Mouse (Mus musculus): ENCODE data around the gene Nfatc2.
A peak's percentile ranks its signal among the peaks of the same experiment; 100 is the strongest.

The Nfatc2 gene

GRCm38 (mm10) chr2:168527430-168527792 lies 74.0 kb downstream of the Nfatc2 start:
- DNase-seq: no peak

GRCm38 (mm10) chr2:168526547-168527429 lies 74.7 kb downstream of the Nfatc2 start:
- DNase-seq: no peak

- DNase-seq: peak in 1 of 2 experiments; percentile 18
Measured at GRCm38 (mm10) chr2:168525391-168526154, 75.9 kb downstream of the Nfatc2 start.

DNA sequence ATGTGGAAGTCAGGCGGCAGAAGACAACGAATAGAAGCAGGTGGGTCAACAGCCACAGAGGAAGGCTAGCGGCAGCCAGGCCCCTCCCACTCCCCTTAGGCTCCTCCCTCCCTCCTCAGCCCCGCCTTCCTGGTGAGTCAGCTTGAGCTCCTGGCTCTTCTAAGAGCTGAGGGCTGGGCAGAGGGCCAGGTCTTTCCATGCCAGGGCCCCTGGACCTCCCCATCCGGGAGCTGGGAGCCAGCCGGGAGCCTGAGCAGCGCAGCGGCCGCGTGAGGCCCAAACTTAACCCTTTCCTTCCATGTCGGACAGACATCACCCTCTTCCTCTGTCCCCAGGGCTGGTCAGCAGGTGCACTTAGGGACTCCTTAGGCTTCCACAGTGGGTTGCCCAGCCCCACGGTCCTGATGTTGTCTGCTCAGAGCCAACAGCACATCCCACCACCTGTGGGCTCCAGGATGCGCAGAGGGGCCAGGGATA lies 76.5 kb downstream of the Nfatc2 start:
- peak; percentile 76 to 85 for DNase-seq

DNA sequence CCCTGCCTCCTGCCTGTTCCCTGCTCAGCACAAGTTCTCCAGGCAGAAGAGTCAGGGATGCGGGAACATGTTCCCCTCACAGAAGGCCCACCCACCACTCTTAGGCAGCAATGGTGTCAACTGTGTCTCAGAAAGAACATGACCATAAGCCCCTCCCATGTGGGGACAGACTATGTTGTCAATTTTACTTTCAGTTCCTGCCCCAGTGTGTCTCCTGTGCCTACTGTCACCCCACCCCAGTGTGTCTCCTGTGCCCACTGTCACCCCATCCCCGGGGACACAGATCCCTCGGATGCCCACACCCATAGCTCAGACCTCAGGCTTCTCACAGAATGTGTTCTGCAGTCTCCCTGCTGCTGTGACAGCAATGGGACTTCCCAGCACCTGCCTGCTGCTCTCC lies 79.2 kb downstream of the Nfatc2 start:
- no peak for DNase-seq

DNA sequence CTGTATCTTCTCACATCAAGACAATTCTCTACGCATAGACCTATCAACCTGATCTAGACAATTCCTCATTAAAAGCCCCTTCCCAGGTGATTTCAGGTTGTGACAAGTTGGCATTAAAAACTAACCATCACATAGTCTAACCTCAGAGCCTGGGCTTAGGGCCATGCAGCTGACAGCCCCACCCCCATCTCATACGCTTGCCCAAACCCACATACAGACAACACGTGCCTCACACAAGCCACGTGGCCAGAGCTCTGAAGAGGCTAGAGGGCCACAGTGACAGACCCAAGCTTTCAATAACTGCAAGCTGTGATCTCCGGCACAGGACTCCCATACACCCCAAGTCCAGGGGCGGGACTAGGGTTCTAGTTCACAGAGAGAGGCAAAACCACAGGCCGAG lies 80.7 kb downstream of the Nfatc2 start:
- no peak for DNase-seq

DNA sequence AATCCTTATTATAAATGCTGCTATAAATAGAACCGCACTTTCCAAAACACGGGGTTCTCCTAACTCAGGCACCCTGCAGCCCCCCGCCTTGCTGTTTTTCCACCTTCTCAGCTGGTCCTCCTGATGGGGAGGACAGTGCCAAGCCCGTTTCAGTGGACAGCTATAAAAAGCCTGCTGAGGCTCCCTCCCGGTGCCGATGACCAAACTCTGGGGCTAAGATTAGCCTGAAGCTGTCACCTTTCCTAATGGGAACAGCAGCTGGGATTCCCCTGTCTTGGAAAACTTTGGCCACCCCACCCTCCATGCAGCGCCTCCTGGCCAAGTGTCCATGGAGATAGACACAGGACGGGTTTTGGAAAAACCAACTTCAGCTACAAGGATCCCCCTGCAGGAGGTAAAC lies 81.9 kb downstream of the Nfatc2 start:
- DNase-seq: no peak

GRCm38 (mm10) chr2:168518256-168518659 lies 83.2 kb downstream of the Nfatc2 start:
- peak; percentile 23 to 32 for DNase-seq

DNA sequence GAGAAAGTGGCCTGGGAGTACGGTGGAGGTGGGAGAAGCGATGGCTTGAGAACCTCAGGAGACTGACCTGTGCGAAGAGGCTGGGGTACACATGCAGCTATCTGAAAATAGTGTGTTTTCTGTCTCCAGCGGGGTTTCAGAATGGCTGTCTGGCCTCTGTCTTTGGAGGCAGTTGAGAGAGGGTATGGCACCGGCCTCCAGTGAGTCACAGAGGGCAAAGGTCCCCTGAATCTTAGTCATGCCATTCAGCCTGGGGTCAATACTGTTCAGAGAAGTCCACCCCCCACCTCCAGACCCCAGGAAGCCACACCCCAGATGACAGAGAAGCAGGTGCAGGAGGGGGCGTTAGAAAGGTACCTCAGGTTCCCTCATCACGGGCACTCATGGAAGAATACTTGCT lies 83.7 kb downstream of the Nfatc2 start:
- DNase-seq: no peak

DNA sequence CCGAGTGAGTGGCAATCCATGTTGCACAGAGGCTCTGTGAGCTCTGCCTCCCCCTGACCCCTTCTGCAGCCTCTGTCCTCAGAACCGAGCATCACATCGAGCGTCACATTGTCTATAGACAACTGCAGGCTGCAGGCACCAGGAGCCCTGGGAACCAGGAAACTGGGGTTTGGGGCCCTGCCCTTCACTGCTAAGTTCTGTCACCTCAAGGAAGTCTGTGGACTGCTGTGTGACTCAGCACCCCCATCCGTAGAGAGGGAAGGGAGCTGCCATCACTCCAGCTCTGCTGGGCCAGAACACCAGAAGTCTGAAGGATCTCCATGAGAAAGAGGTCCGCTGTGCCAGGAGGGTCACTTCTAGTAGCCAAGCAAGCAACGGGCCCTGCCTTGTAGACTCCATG lies 84.7 kb downstream of the Nfatc2 start:
- DNase-seq: no peak

- no peak for DNase-seq
Measured at GRCm38 (mm10) chr2:168515466-168515865, 86.0 kb downstream of the Nfatc2 start.

DNA sequence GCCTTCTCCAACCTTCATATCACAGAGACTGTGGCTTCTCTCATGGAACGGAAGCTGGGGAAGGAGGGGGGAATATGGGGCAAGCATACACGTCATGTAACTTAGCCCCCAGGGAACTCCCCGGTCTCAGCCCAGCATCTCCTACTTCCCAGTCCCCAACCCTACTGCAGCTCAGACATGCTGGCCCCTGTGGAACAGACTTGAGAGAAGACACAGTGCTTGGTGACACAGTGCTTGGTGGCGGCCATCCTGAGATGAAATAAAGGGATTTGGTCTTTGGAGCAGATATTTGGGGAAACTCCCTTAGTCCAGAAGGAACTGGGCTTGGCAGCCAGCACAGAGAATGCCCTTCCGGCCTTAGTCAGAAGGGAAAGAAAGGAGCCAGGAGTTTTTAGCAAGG lies 87.3 kb downstream of the Nfatc2 start:
- DNase-seq: no peak

- DNase-seq: no peak
Measured at GRCm38 (mm10) chr2:168511529-168511928, 89.9 kb downstream of the Nfatc2 start.

DNA sequence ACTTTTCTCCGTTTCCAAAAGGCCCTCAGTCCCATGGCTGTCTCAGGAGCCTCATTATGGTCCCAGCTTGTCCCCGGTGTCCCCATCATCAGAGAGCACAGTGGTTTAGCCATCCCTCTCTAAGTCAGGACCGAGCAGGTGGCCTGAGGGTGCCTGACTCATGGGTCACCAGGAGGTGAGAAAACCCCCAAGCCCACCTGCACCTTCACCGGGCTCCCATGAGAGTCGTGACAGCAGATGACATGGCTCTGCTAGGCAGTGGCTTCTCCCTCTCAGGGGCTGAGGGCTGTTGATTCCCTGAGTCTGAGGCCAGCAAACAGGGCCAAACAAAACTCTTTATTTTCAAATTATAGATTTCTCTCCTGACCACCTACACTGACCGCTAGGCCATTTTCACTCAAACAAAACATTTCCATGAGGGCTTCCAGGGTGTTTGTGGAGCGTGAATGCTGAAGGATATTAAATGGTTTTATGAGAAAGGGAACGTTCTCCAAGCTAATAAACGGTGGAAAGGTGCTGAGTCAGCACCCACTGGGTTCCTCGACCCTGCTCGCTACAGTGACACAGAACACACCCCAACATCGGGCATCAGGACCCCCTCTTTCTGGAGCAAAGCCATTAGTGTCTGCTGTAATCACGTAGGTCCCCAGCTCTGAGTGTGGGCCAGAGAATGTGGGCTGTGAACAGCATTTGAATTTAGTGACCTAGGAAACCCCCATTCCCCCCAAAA lies 92.8 kb downstream of the Nfatc2 start:
- no peak for DNase-seq

DNA sequence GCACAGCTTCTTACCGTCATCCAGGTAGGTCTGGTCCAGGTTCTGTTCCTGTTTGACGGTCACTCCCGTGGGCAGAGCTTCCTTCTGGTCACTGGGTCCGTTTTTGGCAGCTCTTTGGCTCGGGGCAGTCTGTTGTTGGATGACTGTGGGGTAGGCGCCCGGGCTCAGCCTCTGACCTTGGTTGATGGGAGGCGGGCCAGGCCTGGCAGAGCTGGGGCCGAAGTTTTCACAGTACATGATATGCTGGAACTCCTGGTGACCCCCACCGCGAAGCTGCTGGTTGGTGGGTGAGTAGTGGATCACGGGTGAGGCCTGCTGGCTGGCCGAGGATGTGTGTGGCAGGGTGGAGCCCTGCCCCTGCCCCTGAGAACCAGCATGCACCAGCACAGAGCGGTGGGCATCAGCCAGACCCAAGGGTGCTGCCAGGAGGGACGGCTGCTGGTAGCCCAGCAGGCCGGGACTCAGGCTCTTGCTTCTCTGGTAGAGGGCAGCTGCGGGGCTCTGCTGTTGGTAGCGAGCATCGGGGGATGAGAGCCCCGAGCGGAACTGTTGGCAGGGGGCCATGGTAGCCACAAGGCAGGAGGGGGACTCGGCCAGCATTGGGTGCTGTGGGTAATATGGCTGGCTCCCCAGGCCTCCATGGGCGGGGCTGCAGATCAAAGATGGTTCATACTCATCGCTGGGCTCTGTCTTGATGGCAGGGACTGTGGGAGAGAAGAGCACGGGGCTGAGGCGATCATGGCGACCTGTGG lies 96.8 kb downstream of the Nfatc2 start:
- peak in 1 of 2 experiments; percentile 37 for DNase-seq

- no peak for DNase-seq
Measured at GRCm38 (mm10) chr2:168503735-168504134, 97.7 kb downstream of the Nfatc2 start.

DNA sequence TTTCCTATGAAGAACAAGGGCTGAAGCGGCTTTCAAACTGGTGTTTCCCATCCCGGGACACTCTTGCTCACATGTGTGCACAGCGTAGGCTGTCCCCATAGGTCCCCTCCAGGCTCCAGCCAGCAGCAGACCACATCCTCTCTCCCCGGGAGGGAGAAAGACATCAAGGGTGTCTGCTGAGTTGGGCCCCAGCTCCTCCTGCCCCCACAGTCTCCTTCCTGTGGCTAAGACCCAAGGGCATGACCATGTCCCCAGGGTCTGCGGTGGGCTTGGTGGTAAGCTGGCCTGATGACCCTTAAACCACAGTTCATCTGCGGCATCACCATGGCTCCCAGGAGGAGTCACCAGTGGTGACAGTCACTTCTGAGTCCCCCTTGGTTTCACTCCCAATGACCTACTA lies 100.7 kb downstream of the Nfatc2 start:
- DNase-seq: no peak

DNA sequence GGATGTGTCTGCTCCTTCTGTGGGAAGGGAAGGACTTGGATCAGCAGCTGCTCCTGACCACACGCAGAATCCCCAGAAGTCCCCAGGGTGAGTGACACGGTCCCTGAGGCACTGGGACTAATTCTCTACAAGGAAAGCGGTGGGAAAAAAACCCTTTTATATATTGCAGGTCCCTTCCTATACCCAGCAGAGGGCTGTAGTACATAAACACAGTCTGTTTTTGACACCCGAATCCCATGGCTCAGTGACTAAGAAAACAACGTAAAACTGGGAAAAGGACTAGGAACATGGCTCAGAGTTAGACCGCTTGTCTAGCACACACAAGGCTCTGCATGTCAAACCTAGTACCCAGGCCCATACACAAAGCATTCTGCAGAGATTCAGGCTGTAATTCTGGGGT lies 101.2 kb downstream of the Nfatc2 start:
- no peak for DNase-seq

- no peak for DNase-seq
Measured at GRCm38 (mm10) chr2:168491791-168492190, 109.7 kb downstream of the Nfatc2 start.

GRCm38 (mm10) chr2:168489953-168490352 lies 111.5 kb downstream of the Nfatc2 start:
- no peak for DNase-seq

DNA sequence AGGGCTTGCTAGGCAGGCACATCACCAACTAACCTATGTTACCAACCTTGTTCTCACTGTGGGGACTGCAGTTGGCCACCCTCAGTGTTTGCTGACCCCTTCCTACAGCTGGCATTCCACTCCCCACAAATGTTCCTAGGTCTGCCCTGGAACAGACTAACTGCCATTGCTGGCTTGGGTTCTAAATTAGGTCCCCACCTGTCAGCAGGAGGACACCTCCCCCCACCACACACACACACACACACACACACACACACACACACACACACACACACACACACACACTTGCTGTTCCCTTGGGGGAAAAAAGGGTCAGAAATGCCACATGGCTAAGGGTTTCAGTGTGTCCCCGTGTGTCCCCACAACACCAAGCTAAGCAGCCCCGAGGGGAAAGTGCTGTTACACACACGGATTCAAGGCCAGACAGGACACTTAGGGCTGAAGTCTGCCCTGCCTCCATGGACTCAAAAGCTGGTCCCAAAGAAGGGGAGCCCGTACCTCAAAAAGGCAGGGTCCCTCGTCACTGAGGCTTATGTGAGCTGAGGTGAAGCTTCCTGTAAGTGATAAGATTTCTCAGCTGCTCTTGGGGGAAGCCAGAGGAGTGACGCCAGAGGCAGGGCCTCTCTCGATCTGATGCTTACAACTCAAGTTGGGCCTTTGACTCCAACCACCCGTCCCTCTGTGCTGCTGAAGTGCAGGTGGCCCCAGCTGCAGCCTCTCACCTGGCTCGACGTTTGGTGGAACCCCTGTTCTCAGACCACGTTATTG lies 113.1 kb downstream of the Nfatc2 start:
- no peak for DNase-seq

- DNase-seq: peak; percentile 44 to 54
Measured at GRCm38 (mm10) chr2:168481121-168481520, 120.3 kb downstream of the Nfatc2 start.
